Mouse (Mus musculus) adrenal gland (tissue): ENCODE data around the gene Vangl2.

Source experiments
- intact Hi-C: fragments of 180-260 bp; cut with DNase I; formaldehyde crosslinking; loops from one replicate; pipeline ENCODE4 v1.15.1; 2025

Vangl2 gene

GRCm38 (mm10) chr1:172009406-172009805 lies 18.8 kb downstream of the Vangl2 start:
- intact Hi-C loops: no loop called here

DNA sequence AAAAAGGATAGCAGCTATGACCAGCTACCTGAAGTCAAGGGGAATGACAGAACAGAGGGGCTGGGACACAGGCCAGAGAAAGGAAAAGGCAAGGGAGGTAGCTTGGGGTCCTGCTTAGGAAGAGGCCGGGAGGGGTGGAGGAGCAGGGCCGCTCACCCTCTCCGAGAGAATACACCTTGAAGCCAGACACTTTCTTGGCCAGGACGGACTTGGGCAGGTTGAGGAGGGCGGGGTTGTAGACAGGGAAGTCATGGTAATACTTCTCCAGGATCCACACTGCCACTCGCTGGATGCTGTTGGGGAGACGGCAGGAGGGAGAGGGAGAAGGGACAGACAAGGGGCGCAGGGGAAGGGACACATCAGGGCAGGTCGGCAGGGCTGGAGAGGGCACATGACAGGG lies 19.9 kb downstream of the Vangl2 start:
- intact Hi-C loops: no loop called here

- intact Hi-C loops: no loop called here
Observed at GRCm38 (mm10) chr1:172007761-172008160, 20.5 kb downstream of the Vangl2 start.

DNA sequence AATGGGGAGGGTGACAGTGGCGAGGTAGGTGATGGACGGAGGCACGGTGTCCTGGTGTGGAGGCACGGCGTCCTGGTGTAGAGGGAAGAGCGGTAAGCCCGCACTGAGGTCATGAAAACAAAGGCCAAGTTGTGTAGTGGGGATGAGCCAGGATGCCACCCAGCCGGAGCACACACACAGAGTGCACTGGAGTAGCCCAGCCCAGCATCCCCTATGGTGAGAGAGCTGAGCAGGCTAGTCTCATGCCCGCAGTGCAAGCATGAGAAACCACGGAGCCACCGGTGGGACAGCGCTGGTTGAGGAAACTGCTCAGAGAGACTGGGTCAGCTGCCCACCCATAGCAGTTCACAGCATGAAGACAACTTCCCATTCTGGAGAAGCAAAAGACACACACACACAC lies 26.6 kb downstream of the Vangl2 start:
- intact Hi-C loops: no loop called here

DNA sequence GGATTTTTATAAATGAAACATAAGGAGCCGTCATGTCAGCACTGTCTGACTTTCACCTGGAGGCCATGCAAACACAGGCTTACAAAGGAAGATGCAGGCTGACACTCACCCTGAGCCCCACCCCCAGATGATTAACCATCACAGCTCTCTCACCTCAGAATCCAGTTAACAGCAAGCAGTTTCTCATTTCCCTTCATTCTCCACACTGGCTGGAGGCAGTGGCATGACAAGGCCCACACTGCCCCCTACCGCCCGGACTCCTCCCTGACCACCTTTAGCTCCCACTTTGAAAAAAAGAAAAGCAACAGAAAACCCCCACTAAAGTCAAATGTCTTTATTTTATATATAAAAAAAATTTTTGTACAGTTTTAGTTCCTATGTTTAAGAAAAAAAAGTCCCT lies 27.6 kb downstream of the Vangl2 start:
- intact Hi-C loops: no loop called here

DNA sequence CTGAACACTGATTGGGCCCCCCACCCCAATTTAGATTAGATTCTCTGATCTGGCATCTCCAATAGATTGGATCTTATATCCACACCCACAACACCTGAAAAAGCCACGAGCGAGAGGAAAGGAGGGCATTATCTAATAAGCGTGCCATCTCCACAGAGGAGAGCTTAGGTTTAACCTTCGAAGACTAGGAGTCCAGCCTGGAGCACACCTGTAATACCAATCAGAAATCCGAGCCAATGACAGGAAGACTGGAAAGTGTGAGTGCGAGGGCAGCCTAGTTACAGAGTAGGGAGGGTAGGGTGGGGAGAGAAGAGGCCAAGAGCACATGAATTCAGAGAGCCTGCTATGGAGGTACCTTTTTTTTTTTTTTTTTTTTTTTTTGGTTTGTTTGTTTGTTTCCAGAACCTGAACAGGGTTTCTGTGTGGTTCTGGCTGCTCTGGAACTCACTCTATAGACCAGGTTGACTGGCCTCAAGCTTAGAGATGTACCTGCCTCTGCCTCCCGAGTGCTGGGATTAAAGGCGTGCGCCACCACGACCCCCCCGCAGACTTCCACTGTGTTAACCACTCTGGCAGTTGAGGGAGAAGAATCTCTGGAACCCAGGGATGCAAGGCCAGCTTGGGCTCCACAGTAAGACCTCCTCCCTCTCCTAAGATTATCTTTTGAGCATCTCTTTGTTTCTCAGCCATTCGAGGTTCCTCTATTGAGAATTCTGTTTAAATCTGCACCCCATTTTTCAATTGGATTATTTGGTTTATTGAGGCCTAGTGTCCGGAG lies 29.2 kb downstream of the Vangl2 start:
- intact Hi-C loops: no loop called here

- intact Hi-C loops: no loop called here
Observed at GRCm38 (mm10) chr1:171996701-171997100, 31.5 kb downstream of the Vangl2 start.

GRCm38 (mm10) chr1:171994918-171995715 lies 33.1 kb downstream of the Vangl2 start:
- intact Hi-C loops: no loop called here

DNA sequence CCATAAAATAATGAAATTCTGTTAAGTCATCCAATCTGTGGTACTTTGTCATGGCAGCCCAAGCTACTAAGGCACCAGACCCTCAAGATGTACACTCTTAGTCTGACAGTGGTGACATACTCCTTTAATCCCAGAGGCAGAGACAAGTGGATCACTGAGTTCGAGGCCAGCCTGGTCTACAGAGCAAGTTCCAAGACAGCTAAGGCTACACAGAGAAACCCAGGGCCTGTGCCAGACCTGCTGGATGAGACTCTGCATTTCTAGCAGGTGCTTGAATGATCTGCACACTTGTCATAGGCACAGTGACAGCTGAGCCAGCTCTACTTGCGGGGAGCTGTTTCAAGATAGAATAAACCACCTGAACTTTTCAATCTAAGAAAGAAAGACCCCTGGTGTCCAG lies 33.7 kb downstream of the Vangl2 start:
- intact Hi-C loops: no loop called here

DNA sequence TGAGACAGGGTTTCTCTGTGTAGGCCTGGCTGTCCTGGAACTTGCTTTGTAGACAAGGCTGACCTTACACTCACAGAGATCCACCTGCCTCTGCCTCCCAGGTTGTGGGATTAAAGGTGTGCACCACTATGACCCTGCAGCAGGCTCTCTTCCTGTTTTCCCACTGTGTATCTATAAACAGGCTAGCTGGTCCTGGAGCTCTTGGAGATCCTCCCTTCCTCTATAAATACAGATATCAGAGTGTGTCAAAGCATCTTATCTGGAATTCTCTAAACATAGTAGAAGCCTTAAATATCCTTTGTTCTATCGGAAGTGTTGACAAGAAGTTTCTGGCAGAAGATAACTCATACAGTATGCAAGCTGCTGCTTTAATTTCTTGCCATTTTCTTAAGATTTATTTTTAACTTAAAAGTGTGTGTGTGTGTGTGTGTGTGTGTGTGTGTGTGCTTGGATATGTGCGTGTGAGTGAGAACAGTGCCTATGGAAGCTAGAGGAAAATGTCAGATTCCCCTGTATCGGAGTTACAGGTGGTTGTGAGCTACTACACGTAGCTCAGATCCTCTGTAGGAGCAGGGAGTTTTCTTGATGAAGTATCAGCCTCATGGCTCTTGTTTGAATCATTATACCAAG lies 35.2 kb downstream of the Vangl2 start:
- intact Hi-C loops: no loop called here

GRCm38 (mm10) chr1:171991883-171992282 lies 36.4 kb downstream of the Vangl2 start:
- intact Hi-C loops: no loop called here

DNA sequence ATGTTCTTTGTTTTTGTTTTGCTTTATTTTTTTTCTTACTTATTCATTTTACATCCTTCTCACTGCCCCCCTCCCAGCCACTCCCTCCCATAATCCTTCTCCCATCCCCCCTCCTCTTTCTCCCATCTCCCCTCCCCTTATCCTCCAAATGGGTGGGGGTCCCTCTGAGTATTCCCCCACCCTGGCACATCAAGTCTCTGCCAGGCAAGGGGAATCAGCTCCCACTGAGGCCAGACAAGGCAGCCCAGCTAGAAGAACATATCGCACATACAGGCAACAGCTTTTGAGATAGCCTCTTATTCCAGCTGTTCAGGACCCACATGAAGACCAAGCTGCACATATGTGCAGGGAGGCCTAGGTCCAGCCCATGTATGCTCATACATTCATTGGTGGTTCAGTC lies 44.1 kb downstream of the Vangl2 start:
- intact Hi-C loops: no loop called here

- intact Hi-C loops: no loop called here
Observed at GRCm38 (mm10) chr1:171983372-171984001, 44.8 kb downstream of the Vangl2 start.

- intact Hi-C loops: no loop called here
Observed at GRCm38 (mm10) chr1:171982740-171983139, 45.5 kb downstream of the Vangl2 start.

GRCm38 (mm10) chr1:171982170-171982569 lies 46.1 kb downstream of the Vangl2 start:
- intact Hi-C loops: no loop called here

DNA sequence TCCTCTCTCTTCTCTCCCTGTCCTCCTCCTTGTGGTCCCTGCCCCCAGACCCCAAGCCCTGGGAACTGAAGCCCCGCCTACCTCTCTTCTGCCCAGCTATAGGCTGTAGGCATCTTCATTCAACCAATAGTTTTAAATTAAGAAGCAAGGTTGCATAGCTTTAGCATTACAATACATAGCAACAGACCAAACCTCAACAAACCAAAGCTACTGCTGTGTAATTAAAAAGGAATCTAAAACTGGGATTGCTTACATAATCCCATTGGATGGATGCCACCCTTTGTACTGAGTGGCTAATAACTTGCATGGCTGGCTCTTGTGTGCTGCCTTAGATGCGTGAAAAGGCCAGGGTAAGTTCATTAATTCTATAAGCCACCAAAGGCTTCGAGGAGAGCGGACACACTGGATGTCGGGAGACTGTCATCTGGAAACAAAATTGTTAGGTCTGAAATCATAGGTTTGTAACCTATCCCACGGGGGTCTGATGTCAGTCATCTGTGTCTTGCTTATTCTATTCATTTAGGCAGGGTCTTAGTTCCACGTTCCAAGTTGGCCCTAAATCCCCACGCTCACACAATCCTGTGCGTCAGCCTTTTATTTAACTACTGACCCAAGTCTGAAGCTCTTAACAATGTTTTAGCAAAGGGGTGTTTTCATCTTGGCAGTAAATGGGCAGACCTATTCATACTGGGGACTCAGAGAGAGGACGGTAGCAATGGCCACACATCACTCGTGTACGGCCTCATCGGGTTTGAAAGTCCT lies 48.1 kb downstream of the Vangl2 start:
- intact Hi-C loops: no loop called here

- intact Hi-C loops: no loop called here
Observed at GRCm38 (mm10) chr1:171977891-171978290, 50.4 kb downstream of the Vangl2 start.

DNA sequence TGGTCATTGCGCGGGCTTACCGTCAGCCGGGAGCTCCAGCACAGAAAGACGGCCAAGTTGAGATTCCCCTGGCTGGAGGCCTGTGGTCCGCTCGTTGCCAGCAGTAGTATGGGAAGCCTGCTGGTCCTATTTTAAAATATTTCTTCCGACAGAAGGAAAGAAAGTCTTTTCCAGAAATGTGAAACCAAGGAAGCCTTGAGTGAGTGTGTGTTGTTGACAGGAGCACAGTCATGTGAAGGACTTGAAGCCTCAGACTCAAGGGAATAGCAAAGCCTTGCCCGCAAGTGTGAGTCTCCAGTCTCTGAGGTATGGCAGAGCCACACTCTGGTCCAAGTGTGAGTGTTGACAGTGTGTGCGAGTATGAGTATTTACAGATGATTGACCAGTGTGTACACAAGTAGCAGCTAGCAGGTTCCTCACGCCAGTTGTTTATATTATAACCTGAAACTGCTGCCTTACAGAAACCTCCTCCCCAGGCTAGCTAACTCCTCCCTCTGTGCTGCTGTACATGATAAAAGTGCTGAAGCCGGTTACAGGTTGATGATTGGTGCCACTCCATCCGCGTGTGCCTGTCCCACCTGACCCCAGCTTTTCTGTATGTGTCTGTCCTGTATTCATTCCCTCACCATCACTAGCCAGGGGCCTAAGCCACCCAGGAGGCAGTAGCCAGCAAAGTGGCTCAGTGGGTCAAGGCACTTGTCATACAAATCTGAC lies 51.3 kb downstream of the Vangl2 start:
- intact Hi-C loops: no loop called here

DNA sequence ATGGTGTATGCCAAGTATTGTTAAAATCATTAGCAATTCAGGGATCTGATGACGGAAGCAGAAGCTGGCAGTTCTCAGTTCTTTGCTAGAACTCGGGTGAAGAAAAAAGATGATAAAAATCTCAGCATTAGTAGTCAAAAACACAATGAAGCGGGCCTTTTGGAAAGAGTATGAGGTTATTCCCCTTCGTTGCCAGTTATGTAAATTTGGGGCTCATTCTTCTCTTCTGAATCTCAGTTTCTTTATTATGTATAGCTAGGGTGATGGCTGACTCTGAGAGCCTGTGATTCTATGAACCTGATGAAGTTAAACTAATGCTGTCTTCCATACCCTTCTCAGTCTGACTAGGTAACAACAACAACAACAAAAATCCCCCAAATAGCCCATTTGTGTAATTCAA lies 52.4 kb downstream of the Vangl2 start:
- intact Hi-C loops: no loop called here

DNA sequence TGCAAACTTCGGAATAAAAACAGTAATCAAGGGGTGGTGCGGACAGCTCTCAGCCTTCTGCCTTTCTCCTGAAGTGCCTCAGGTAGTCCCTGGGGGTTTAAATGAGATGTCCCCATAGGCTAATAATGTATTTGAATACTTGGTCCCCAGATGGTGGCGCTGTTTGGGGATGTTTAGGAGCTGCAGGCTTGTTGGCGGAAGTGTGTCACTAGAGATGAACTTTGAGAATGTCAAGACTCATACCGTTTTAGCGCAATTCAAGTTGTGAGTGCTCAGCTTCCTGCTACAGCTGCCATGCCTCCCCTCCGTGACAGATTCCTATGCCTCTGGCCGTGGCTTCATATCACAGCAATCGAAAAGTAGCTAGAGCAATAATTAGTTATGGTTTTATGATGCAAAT lies 52.9 kb downstream of the Vangl2 start:
- intact Hi-C loops: no loop called here
